Mouse (Mus musculus) stomach, embryonic 14.5 days (tissue): Measurements from ENCODE around the gene Pm20d1. TPM values are rescaled to one million over a fixed set of nuclear protein-coding genes. Genes with fewer than 3 reads are reported as not detected.
"Not testable (repeated sequence)": the region's sequence is repeated elsewhere in the genome, so short reads cannot be mapped to it uniquely, and the experiment has no call there.

Experiments
- ATAC-seq: fragments of 200-750 bp; cut with Nextera tagmentation; 2 replicates; pipeline ENCODE4 v1.8.0; 2017; ENCODE audit warnings: low read depth, moderate TSS enrichment; ENCODE audit not compliant: insufficient number of reproducible peaks, insufficient read depth, low FRiP score
- H3K27ac ChIP-seq: fragments of 300-500 bp; sonication (generic); 2 replicates; pipeline ENCODE4 v1.5.1; 2014; ENCODE audit warnings: mild to moderate bottlenecking, low read length, moderate library complexity, mixed read lengths
- H3K27me3 ChIP-seq: fragments of 300-500 bp; sonication (generic); 2 replicates; pipeline ENCODE4 v1.6.1; 2014; ENCODE audit warnings: low read length, control low read depth, mixed read lengths; ENCODE audit not compliant: control insufficient read depth, insufficient read depth
- H3K36me3 ChIP-seq: fragments of 300-500 bp; sonication (generic); 2 replicates; pipeline ENCODE4 v1.6.1; 2014; ENCODE audit warnings: mild to moderate bottlenecking, control low read depth, low read length, moderate library complexity, mixed read lengths; ENCODE audit not compliant: control insufficient read depth, insufficient read depth
- H3K4me1 ChIP-seq: fragments of 300-500 bp; sonication (generic); 2 replicates; pipeline ENCODE4 v1.6.1; 2014; ENCODE audit warnings: low read length, control low read depth, mixed read lengths; ENCODE audit not compliant: control insufficient read depth, insufficient read depth
- H3K4me2 ChIP-seq: fragments of 300-500 bp; sonication (generic); replicated peaks from 2 replicates; pipeline ENCODE4 v1.6.1; 2014; ENCODE audit warnings: low read depth, low read length, control low read depth
- H3K4me3 ChIP-seq: fragments of 300-500 bp; sonication (generic); 2 replicates; pipeline ENCODE4 v1.5.1; 2014; ENCODE audit warnings: low read depth, low read length, control low read depth
- H3K9ac ChIP-seq: fragments of 300-500 bp; sonication (generic); replicated peaks from 2 replicates; pipeline ENCODE4 v1.6.1; 2014; ENCODE audit warnings: low read depth, mild to moderate bottlenecking, control low read depth, low read length, moderate library complexity, mixed read lengths
- H3K9me3 ChIP-seq: fragments of 300-500 bp; sonication (generic); 2 replicates; pipeline ENCODE4 v1.6.1; 2016; ENCODE audit warnings: low read depth, low read length, control low read depth; ENCODE audit not compliant: control insufficient read depth
- WGBS: fragments of 180-500 bp; shearing (Covaris S2); extraction: QIAGEN DNeasy Blood & Tissue Kit; methylation state at CpG from one replicate; pipeline ENCODE4 v1.1.7; 2014; 5-methylcytosine and 5-hydroxymethylcytosine counted together
- polyA plus RNA-seq: library from polyadenylated mRNA; unstranded; fragments of >200 nt; fragmentation: Nextera tagmentation; extraction: Ambion mirVana; gene quantifications from 2 replicates; pipeline ENCODE4 v1.2.1, GENCODE M21; 2014

Pm20d1 gene
- polyA plus RNA-seq, 1 experiment from 2014 or later = 2.5 TPM

- 62% methylated on average over 1 of the region's 1 CpGs for WGBS
These were observed 11.8 kb downstream of the Pm20d1 start for GRCm38 (mm10) chr1:131808986-131809385.

GRCm38 (mm10) chr1:131809651-131810050, 12.5 kb downstream of the Pm20d1 start:
- Histone ChIP-seq H3K36me3 (no peaks in the 10 kb centered on the region), H3K4me3 (no peak overlapping the region), H3K27ac (no peak overlapping the region), H3K4me2 (no peak overlapping the region), H3K9me3 (no peaks in the 10 kb centered on the region), H3K4me1 (no peaks in the 10 kb centered on the region), H3K27me3 (no peaks in the 10 kb centered on the region), H3K9ac (no peak overlapping the region)
- WGBS = 79% methylated on average over 2 of the region's 2 CpGs
- ATAC-seq = no peak

More at GRCm38 (mm10) chr1:131808986-131809385, 11.8 kb downstream of the Pm20d1 start:
- Histone ChIP-seq H3K4me2 (no peak overlapping the region), H3K9me3 (no peaks in the 10 kb centered on the region), H3K4me3 (no peak overlapping the region), H3K9ac (no peak overlapping the region), H3K36me3 (no peaks in the 10 kb centered on the region), H3K27me3 (no peaks in the 10 kb centered on the region), H3K27ac (no peak overlapping the region), H3K4me1 (no peaks in the 10 kb centered on the region)
- no peak for ATAC-seq

GRCm38 (mm10) chr1:131811393-131811792, 14.2 kb downstream of the Pm20d1 start:
- no peaks in the 10 kb centered on the region for H3K27me3 ChIP-seq
- 74% methylated on average over 1 of the region's 1 CpGs for WGBS
- no peak for ATAC-seq
- no peak overlapping the region for H3K27ac ChIP-seq
- no peak overlapping the region for H3K9ac ChIP-seq
- no peak overlapping the region for H3K4me3 ChIP-seq
- no peak overlapping the region for H3K4me2 ChIP-seq
- no peaks in the 10 kb centered on the region for H3K4me1 ChIP-seq
- no peaks in the 10 kb centered on the region for H3K36me3 ChIP-seq
- no peaks in the 10 kb centered on the region for H3K9me3 ChIP-seq

GRCm38 (mm10) chr1:131812006-131812405, 14.8 kb downstream of the Pm20d1 start:
- Histone ChIP-seq H3K27me3 (no peaks in the 10 kb centered on the region), H3K36me3 (no peaks in the 10 kb centered on the region), H3K4me2 (no peak overlapping the region), H3K4me3 (no peak overlapping the region), H3K9me3 (no peaks in the 10 kb centered on the region), H3K9ac (no peak overlapping the region), H3K4me1 (no peaks in the 10 kb centered on the region), H3K27ac (no peak overlapping the region)
- no peak for ATAC-seq
- whole genome bisulfite sequencing = 48% methylated on average over 9 of the region's 9 CpGs

- no peak overlapping the region for H3K27ac ChIP-seq
- H3K9me3 ChIP-seq = no peaks in the 10 kb centered on the region
- no peaks in the 10 kb centered on the region for H3K27me3 ChIP-seq
- H3K4me1 ChIP-seq = no peaks in the 10 kb centered on the region
- H3K4me3 ChIP-seq = no peak overlapping the region
- no peaks in the 10 kb centered on the region for H3K36me3 ChIP-seq
- no peak overlapping the region for H3K9ac ChIP-seq
- H3K4me2 ChIP-seq = no peak overlapping the region
- ATAC-seq = no peak
- 88% methylated on average over 9 of the region's 9 CpGs for WGBS
These were observed 15.6 kb downstream of the Pm20d1 start for GRCm38 (mm10) chr1:131812631-131813295.

- H3K9ac ChIP-seq = no peak overlapping the region
- no peaks in the 10 kb centered on the region for H3K9me3 ChIP-seq
- no peak overlapping the region for H3K4me3 ChIP-seq
- H3K36me3 ChIP-seq = no peaks in the 10 kb centered on the region
- H3K27me3 ChIP-seq = no peaks in the 10 kb centered on the region
- no peaks in the 10 kb centered on the region for H3K4me1 ChIP-seq
- H3K4me2 ChIP-seq = no peak overlapping the region
- no peak overlapping the region for H3K27ac ChIP-seq
- no peak for ATAC-seq
- 93% methylated on average over 4 of the region's 4 CpGs for WGBS
These were observed 16.6 kb downstream of the Pm20d1 start for GRCm38 (mm10) chr1:131813731-131814130.

- H3K27me3 ChIP-seq = no peaks in the 10 kb centered on the region
- no peak overlapping the region for H3K4me2 ChIP-seq
- no peaks in the 10 kb centered on the region for H3K36me3 ChIP-seq
- no peaks in the 10 kb centered on the region for H3K4me1 ChIP-seq
- no peak overlapping the region for H3K9ac ChIP-seq
- no peaks in the 10 kb centered on the region for H3K9me3 ChIP-seq
- ATAC-seq = no peak
- 89% methylated on average over 3 of the region's 3 CpGs for WGBS
- no peak overlapping the region for H3K4me3 ChIP-seq
- no peak overlapping the region for H3K27ac ChIP-seq
These were observed 17.0 kb downstream of the Pm20d1 start for GRCm38 (mm10) chr1:131814191-131814590.

- Histone ChIP-seq H3K9me3 (no peaks in the 10 kb centered on the region), H3K4me1 (no peaks in the 10 kb centered on the region), H3K4me2 (no peak overlapping the region), H3K4me3 (no peak overlapping the region), H3K27ac (no peak overlapping the region), H3K36me3 (no peaks in the 10 kb centered on the region), H3K27me3 (no peaks in the 10 kb centered on the region), H3K9ac (no peak overlapping the region)
- WGBS = 81% methylated on average over 6 of the region's 6 CpGs
- ATAC-seq = no peak
These were observed 19.7 kb downstream of the Pm20d1 start for GRCm38 (mm10) chr1:131816886-131817285.

GRCm38 (mm10) chr1:131820353-131820752, 23.2 kb downstream of the Pm20d1 start:
- H3K36me3 ChIP-seq, H3K27me3 ChIP-seq, H3K4me1 ChIP-seq, H3K27ac ChIP-seq, ATAC-seq, H3K4me2 ChIP-seq, H3K9me3 ChIP-seq, H3K4me3 ChIP-seq, H3K9ac ChIP-seq: not testable (repeated sequence)
- 75% methylated on average over 8 of the region's 9 CpGs for WGBS
